Mouse (Mus musculus) 3T3-L1 (cell line): ENCODE measurements at regions not wholly inside any gene's neighbourhood (a gene's known extent, or its start where the extent isn't known, plus 50 kb on each side); places are given as distances from the start of the nearest gene placed in this dataset.
A peak's percentile ranks its signal among the peaks of the same experiment; 100 is the strongest.

Experiments used
- DNase-seq: peaks from one replicate; pipeline ENCODE4 v3.0.0-alpha.2; 2015; ENCODE audit warnings: low read depth, low spot score

DNA sequence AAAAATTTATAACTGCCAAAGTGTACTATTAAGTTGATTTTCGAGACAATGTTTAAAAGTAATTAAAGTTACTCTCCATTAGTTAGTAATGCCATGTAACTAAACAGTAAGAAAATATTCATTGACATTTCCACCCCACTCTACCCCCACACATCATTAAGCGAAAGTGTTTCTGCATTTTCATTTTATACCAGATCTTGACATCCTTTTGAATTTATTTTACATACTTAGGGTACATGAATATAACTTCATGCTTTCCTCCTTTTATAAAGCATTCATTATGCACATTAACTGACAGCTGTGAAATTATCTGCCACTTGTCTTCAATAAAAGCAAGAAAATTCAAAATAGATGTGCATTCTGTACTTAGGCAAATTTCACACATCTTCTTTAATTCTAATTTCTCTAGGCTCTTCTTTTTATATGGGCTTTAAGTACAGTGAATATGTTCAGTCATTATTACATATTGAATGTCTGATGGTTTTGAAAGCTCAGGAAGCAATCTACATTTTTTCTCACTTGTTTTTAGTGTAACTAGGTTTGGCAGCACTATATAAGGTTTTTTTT is 526.5 kb downstream of the Epha5 start:
- no peak for DNase-seq

- DNase-seq, result no peak
Observed at GRCm38 (mm10) chr5:83872052-83872451, 517.1 kb upstream of the Tecrl start.

GRCm38 (mm10) chr5:83868359-83868758 is 513.4 kb upstream of the Tecrl start:
- no peak for DNase-seq

- no peak for DNase-seq
Observed at GRCm38 (mm10) chr5:83861674-83862073, 506.7 kb upstream of the Tecrl start.

DNA sequence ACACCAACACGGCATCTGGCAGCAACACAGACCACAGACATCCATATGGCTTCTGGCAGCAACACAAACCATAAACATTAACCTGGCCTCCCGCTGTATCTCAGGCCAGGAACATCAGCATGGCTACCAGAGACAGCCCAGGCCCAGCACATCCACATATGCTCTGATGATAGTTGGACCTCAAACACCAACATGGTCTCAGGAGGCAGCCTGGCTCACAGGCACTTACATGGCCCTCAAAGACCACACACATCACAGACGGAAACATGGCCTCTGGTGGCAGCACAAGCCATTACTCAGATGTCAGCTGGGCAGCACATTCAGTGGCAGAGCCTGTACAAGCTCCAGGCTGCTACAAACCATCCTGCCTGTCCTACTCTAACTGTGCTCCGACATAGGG is 497.0 kb upstream of the Tecrl start:
- DNase-seq, result no peak

DNA sequence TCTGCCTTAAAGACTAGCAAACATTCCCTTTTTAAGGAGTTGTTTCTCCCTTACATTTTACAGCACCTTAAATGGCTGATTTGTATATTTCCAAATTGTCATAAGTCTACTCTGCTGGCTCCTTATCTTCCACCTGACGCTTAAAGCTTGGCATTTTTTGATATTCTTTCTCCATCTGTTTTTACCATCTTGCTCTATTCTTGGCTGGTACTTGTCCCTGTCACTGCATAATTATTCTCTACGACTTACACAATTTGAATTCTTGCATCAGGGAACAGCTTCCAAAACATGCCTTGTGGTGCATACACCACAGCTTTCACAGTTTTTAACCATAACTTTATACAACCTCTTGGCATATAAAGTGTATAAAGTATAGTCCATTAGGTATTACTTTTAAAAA is 471.6 kb upstream of the Tecrl start:
- no peak for DNase-seq

DNA sequence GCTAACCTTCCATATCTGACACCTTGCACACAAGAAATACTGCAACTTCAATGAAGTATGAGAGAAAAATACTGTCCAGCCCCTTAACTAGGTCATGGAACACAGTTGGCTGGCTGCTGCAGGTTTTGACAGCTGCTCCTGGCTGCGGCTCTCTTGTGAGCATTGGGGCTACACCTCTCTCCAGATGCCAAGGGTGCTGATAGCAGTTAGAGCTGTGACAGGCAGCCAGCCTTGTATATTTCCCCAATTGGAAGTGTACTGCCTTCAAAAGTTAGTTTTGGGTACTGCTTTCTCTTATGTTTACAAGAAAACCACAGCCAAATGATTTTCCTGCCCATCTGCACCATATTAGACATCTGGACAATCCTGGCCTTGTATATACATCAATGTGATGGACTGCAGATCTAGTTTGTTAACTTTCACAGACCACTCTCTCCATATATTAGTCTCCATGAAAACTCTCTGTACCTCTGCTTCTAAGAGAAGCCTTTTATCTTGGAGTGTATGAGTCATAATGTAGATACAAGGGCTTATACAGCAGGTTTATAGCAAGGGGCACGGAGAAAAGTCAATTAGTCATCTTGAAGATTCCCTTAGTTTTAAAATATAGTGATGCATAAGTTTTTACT is 470.0 kb upstream of the Tecrl start:
- DNase-seq, result no peak

- DNase-seq, result no peak
Observed at GRCm38 (mm10) chr5:83811309-83811708, 456.3 kb upstream of the Tecrl start.

GRCm38 (mm10) chr5:83800028-83800427 is 445.0 kb upstream of the Tecrl start:
- no peak for DNase-seq

GRCm38 (mm10) chr5:83780419-83780818 is 425.4 kb upstream of the Tecrl start:
- DNase-seq, result no peak

DNA sequence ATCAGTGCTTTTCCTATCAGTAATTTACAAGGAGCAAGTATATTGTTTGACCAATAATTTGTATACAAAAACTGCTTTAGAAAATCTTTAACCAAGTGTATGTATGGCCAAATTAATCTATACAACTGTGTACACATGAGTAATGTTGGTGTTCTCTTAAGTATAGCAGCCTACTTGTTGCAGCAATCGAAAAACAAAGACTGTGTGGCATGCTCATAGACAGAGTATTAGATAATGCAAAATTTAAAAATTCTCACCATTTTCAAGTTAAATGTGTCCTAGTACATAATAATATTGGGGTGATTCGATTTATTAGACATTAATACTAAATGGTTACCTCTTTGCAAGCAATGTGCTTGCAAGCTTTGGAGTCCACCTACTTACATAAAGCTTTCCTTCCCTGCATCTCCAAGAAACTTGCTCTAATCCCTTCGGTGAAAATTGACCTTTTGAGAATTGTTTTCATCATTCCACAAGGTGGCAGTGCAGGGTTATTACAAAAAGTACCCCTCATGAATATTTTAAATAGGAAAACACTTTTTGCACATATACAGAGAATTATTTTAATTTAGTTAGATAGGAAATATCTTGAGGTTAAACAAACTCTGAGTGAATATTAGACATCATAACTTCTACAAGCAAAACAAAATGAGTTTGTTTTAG is 423.4 kb upstream of the Tecrl start:
- peak; percentile 60 for DNase-seq

DNA sequence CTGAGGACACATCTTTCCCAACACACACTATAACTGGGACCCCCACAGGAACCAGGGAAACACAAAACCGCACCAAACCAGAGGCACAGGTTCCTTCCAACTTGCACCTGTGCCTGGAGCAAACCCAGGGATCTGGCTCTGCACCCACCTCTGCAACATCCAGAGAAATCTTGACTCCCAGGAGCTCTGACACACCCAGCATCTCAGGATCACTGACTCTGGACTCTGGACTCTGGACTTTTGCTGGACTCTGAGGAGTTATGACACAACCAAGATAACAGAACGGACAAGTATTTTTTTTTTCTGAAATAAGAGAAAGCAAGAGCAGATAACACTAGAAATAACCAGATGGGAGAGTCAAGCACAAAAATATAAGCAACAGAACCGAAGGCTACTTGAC is 386.9 kb upstream of the Tecrl start:
- no peak for DNase-seq

DNA sequence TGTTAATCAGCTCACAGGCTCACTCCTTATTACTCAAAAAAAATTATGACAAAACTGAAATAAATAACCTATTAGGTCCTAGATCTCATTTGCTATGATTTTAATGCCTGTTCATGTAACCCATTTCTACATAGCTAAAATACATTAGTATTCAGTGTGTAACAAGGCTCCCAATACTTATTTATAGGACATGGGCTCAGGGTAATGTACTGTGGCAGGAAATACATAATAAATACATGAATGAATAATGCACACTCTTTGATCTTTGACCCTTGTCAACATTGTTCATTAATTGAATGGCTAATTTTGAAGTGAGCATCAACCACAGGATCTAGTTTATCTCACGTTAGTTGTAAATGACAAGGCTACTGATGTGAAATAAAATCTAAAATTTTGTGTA is 340.4 kb upstream of the Tecrl start:
- no peak for DNase-seq

DNA sequence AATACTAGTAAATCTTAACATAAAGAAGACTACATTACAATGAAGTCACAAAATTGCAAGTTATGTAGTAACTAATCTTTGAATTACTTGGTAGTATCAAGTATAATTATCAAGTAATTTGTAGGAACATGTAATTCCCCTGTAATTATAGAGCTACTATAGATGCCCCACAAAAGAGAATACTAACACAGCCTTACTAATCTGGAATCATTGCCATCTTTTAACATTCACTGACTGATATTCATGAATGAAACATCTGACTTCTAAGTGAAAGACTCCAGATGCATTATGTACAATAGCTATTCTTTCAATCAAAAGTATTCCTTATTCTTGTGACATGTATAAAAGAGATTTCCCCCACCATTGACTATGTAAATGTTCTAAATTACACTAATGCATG is 337.3 kb upstream of the Tecrl start:
- no peak for DNase-seq

GRCm38 (mm10) chr5:83678373-83678772 is 323.4 kb upstream of the Tecrl start:
- no peak for DNase-seq

- no peak for DNase-seq
Observed at GRCm38 (mm10) chr5:83659091-83659490, 304.1 kb upstream of the Tecrl start.

DNA sequence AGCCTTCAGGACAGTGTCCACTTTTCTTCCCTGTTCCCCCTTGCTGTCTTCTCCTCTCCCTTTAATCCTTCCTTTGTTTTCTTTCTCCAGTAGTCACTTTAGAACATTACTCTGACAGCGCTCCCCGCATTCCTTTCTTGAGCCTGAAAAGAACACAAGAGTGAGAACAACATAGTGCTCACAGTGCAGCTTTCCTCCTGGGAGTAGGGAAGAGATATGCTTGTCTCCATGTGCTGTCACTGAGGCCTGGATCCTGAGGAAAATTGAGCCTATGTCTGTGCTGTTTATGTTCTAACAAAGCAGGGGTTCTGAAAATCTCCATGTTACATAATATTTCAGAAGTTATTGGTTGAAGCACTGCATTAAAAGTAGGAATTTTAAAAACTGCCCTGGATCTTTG is 296.3 kb upstream of the Tecrl start:
- DNase-seq, result no peak

DNA sequence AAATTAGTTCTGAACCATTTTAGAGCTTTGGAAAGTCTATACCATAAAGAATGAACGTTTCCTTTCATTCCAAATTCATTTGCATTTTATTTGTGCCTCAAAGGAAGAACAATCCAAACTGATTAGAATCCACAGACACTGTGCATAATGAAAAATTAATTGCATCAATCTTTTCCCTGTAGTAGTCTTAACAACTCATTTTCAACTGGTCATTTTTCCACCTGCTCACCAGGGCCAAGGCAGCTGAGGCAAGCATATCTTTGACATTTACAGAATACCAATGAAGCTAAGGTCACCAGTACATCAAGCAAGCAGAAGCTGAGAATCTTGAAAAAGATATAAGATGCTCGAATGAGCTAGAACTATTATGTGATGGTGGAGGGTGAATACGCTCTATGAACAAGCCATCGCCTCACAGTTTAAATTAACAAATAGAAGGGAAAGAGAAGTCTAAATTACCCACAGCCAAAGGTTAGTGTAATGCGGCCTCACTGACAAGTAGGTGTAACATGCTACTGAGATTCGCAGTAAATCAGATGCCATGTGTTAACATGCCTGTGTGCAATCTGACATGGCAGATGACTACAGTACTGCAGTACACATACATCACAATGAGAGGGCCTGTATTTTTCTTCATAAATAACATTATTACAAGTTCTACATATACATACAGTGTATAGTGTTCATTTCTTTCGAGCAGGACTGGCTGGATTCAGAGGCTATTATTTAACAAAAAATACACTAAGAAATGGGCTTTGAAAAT is 267.8 kb upstream of the Tecrl start:
- DNase-seq, result no peak

DNA sequence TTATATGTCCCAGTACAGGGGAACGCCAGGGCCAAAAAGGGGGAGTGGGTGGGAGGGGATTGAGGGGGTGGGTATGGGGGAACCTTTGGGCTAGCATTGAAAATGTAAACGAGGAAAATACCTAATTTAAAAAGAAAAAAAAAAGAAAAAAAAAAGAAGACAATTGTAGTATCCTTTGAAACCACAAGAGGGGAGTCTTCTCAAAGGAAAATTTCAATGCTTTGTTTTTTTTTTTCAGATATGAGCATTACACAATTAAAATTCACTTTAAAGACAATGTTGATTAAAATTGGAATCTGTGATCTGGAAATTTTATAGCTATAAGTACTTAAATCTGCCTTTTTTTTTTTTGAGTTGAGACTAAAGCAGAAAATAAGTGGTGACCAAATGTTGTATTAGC is 255.8 kb upstream of the Tecrl start:
- DNase-seq, result peak; percentile 10

- DNase-seq, result no peak
Observed at GRCm38 (mm10) chr5:83593289-83593610, 238.3 kb upstream of the Tecrl start.

DNA sequence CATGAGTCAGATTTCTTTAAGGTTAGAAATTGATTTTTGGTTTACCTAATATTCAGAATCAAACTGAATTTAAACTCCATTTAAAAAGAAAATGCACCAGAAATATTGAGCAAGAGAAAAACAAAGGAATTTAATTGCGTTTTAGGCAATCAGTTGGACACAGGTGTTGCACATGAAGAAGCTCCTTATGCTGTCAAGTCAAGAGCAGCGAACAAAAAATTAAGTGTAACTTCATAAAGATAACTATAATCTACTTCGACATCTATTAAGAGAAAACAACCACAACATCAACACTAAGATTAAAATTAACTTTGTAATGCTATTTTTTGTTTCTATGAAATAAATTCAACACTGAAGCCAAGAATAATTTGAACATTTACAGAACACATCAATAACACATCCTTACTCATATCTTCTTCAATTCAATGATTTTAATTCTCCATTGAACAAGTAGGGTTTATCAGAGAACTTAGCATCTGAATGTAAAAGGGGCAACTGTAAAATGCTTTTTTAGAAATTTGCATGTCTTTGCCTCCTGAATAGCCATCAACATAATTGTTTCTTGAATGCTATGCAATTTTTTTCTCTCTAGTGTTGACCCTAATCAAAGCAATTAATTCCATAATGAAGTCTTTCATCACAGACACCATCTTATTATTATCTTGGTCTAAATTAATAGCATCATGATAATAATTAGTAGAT is 237.7 kb upstream of the Tecrl start:
- no peak for DNase-seq
